Mouse (Mus musculus) small intestine, adult 2 months (tissue): ENCODE data around the gene Cidec.

ENCODE experiments used
- CTCF ChIP-seq: fragments of 200-500 bp; IDR thresholded peaks from 2 replicates; pipeline ENCODE4 v1.5.1; 2012; ENCODE audit warnings: low read depth, mild to moderate bottlenecking, control low read depth, inconsistent platforms, low read length, moderate library complexity, mixed read lengths; ENCODE audit not compliant: insufficient replicate concordance, insufficient read length; ENCODE audit errors: extremely low read depth
- POLR2A ChIP-seq: fragments of 200-500 bp; IDR thresholded peaks from 2 replicates; pipeline ENCODE4 v1.6.1; 2012; ENCODE audit warnings: low read depth, mild to moderate bottlenecking, control low read depth, inconsistent platforms, low read length, moderate library complexity

- no peak for TF ChIP-seq CTCF
- TF ChIP-seq POLR2A, result no peak
These were observed 51.1 kb downstream of the Cidec start for GRCm38 (mm10) chr6:113384351-113384927.
